Mouse (Mus musculus) bone marrow macrophage, adult 2 months (primary cell): ENCODE data around the gene Tbc1d7.

Experiments
- CTCF ChIP-seq: IDR thresholded peaks from 2 replicates; pipeline ENCODE4 v1.5.1; 2012; ENCODE audit warnings: low read depth, mild to moderate bottlenecking, low read length, moderate library complexity
- POLR2A ChIP-seq: IDR thresholded peaks from 2 replicates; pipeline ENCODE4 v1.6.1; 2012; ENCODE audit warnings: mild to moderate bottlenecking, low read depth, low read length, borderline replicate concordance

DNA sequence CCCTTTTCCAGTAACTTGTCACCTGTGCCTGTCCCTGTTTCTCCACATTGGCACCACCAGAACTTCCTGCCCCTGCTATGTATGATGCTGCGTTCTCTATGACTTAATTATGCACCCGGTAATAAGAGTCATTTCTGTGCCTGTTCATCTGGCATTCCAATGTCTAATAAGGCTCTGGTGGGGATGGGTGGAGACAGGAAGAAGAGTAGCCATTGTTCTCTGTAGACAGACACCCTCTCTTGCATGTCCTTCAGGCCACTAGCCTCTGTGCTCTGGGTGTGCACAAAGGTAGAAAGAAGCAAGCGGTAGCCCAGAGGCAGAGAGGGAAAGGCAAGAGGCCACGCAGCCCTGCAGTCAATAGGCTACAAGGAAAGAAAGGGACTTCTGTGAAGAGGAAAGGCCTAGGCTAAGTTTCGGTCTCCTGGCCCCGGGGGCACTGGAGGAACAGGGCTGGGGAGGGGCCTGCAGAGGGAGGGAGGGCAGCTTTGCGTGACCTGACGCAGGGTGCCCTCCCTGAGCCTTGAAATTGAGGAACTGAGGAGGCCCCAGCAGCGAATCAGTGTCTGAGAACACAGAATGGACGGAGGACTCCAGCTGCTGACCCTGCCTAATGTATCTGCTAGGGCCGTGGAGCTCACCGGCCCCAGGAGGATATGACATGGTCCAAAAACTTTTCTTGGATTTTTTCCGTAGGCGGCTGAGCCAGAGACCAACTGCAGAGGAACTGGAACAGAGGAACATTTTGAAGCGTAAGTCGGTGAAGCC lies 48.8 kb downstream of the Tbc1d7 start:
- TF ChIP-seq POLR2A (no peak), CTCF (no peak)
